Mouse (Mus musculus) left cerebral cortex, postnatal 14 days (tissue): ENCODE measurements at regions not wholly inside any gene's neighbourhood (a gene's known extent, or its start where the extent isn't known, plus 50 kb on each side); places are given as distances from the start of the nearest gene placed in this dataset.

ENCODE experiments used
- DNase-seq, 2 experiments: peaks; one replicate each; pipeline ENCODE4 v3.0.0; 2021 to 2022; ENCODE audit warnings: low spot score in 2 of 2, mixed read lengths in 1 of 2
- intact Hi-C: fragments of 180-260 bp; cut with DNase I; formaldehyde crosslinking; loops from one replicate; pipeline ENCODE4 v1.15.1; 2025

DNA sequence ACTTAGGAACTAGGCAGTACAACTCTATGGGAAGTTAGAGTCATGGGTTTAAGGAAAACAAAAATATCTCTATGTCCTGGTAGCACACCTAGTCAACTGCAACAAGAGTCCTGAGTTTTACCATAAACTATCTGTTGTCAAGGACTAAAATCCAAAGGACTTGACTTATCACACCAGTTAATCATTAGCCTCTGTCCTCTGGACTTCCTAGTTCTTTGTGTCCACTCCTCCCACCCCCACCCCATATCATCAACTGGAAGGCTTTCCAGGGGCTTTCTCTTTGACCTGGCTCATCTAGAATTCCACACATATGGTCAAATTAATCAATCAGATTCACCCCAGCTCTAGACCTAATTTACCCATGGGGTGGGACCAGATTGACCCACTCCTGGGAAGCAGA lies 78.6 kb upstream of the Fn1 start:
- intact Hi-C loops: no loop called here
- no peak for DNase-seq

DNA sequence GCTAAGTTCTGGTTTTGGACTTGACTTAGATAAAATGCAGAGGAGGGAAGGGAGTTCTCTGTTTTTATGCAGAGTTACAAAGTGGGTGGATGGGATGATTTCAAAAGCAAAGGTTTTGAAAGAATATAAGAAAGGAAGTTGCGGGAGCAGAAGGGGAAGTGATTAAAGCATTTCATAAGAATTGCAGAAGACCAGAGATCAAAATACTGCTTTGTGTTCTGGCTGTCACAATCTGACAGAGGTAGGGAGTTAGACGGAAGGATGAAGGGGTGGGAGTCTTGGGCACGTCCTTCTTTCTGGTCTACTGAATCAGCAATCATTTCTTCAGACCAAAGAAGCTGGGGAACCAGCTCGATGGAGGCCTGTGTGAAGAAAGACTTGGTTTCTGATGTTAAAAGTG lies 78.0 kb upstream of the Fn1 start:
- intact Hi-C loops: no loop called here
- no peak for DNase-seq

DNA sequence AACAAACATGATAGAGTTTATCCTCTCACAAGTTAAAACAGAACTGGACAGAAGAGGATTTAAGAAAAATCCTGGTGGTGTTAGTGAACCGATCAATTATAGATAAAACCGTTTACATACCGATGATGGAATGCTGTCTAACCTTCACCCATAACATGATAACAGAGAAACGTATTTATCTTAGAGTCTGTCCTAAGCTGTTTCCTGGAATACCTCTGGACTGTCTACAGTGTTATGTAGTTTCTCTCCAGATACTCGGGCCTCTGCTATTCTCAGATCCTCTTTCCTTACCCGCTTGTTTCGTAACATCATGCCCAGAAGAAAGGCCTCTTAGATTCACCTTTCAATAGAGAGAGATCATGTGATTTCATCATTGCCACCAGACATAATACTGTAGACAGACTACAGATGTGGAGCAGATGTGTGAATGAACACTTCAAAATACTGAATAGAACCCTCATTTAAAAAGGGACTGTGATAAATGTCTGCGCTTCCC lies 75.9 kb upstream of the Fn1 start:
- no peak for DNase-seq
- intact Hi-C loops: no loop called here

DNA sequence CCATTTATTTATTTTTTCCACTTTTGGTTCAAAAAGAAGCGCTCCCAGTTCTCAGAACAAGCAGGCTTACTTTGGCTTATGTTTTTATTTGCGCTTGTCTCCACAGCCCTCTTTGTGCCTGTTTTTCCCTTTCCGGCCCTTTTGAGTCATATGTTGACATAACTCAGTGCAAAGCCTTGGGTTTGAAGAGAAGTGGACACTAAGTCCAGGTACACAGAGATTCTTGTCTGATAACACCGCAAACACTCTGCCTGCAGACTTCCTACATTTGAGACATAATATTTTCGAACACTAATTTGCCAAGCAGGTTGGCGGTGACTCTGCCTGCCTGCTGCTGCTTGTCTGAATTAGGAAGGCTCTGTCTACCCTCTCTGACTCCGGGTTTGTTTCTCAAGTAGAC lies 70.8 kb upstream of the Fn1 start:
- intact Hi-C loops: no loop called here
- no peak for DNase-seq

DNA sequence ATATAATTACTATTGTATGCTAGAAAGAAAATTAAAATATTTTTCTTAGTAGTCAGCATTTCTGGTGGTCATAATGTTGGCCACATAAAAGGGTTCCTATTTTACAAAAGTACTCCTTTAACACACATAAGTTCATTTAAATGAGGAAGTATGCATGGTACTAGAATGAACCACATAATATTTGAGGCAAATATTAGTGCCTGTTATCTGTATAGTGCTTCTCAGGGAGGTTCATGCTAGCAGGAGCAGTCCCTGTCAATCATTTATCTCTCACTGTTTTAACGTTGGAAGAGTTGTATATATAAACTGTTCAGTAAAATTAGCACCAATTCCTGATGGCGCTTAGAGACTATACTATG lies 70.0 kb upstream of the Fn1 start:
- intact Hi-C loops: no loop called here
- DNase-seq: no peak

DNA sequence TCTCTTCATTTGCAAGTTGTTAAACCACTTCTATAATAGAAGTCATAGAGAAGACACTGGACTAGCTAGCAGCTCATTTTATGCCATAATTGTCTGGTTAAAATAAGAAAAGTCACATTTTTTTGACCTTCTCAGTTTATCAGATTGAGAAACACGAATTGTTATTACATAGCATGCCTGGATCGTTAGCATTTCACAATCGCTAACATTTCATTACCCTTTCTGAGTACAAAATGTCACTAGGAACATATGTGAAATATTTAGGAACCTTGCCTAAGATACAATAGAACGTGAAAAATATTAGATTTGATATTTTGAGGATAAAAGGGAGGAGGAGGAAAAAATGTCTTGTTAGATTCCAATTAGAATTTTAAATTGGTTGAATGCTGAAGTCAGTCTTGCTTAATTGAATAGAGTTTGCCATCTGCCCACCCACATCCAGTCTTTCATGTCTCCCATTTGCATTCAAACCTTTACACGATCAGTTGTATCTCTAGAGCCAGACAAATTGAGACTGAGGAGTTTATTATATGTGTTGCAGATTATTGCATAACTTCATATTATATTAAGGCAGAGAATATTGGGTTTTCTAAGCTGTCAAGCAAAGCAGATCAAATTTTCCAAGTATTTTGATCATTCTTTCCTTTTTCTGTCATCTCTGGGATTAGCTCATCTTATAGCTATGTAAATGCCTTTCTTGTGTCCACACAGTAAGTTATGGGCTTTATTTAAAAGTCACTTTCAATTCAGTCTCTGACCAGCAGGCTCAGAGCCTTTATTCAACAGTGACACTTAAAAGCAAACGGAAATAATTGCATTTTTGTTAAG lies 69.4 kb upstream of the Fn1 start:
- intact Hi-C loops: no loop called here
- DNase-seq: no peak
